Mouse (Mus musculus) spleen, adult 2 months (tissue): ENCODE measurements around the gene Efhc2. TPM values are rescaled to one million over a fixed set of nuclear protein-coding genes. Genes with fewer than 3 reads are reported as not detected.

ENCODE experiments used
- DNase-seq, 2 experiments: peaks; one replicate each; pipeline versions ENCODE4 v3.0.0 to v3.0.0-alpha.2; 2012 to 2021; ENCODE audit warnings: low spot score in 2 of 2, low read depth in 1 of 2
- H3K27ac ChIP-seq: fragments of 200-500 bp; 2 replicates; pipeline ENCODE4 v1.5.1; 2012; ENCODE audit warnings: low read length, inconsistent platforms; ENCODE audit not compliant: insufficient read depth
- H3K27me3 ChIP-seq: fragments of 200-500 bp; 2 replicates; pipeline ENCODE4 v1.6.1; 2012; ENCODE audit warnings: mild to moderate bottlenecking, moderate library complexity, low read length, inconsistent platforms; ENCODE audit not compliant: control insufficient read depth, insufficient read depth
- H3K36me3 ChIP-seq: fragments of 200-500 bp; 2 replicates; pipeline ENCODE4 v1.6.1; 2012; ENCODE audit warnings: mild to moderate bottlenecking, low read length, inconsistent platforms; ENCODE audit not compliant: control insufficient read depth, insufficient read depth
- H3K4me1 ChIP-seq: fragments of 200-500 bp; 2 replicates; pipeline ENCODE4 v1.6.1; 2011; ENCODE audit warnings: inconsistent platforms; ENCODE audit not compliant: control insufficient read depth, insufficient read depth, insufficient read length
- H3K4me3 ChIP-seq: fragments of 200-500 bp; 2 replicates; pipeline ENCODE4 v1.5.1; 2011; ENCODE audit warnings: mild to moderate bottlenecking, inconsistent platforms; ENCODE audit not compliant: insufficient read depth, insufficient read length; ENCODE audit errors: extremely low read depth
- CTCF ChIP-seq: fragments of 200-500 bp; IDR thresholded peaks from 2 replicates; pipeline ENCODE4 v1.5.1; 2011; ENCODE audit warnings: mild to moderate bottlenecking, inconsistent platforms; ENCODE audit not compliant: insufficient read depth, insufficient read length, insufficient replicate concordance; ENCODE audit errors: extremely low read depth
- POLR2A ChIP-seq: fragments of 200-500 bp; IDR thresholded peaks from 2 replicates; pipeline ENCODE4 v1.6.1; 2011; ENCODE audit warnings: low read depth, low read length, inconsistent platforms
- WGBS: fragments of 180-500 bp; shearing (Covaris S2); methylation state at CpG from one replicate; pipeline ENCODE4 v1.1.7; 2018; 5-methylcytosine and 5-hydroxymethylcytosine counted together
- polyA plus RNA-seq: library from polyadenylated mRNA; depleted of rRNA; stranded (reverse); fragments of >200 nt; gene quantifications from 2 replicates; pipeline ENCODE4 v1.2.3, GENCODE M21; 2012

Gene Efhc2
- polyA plus RNA-seq, 1 experiment: not detected

- DNase-seq: no peak
- TF ChIP-seq CTCF (no peak), POLR2A (no peak)
- no peaks in the 10 kb centered on the region for H3K4me1 ChIP-seq
- no peak overlapping the region for H3K4me3 ChIP-seq
- H3K27ac ChIP-seq: no peak overlapping the region
- WGBS: 44% methylated on average over 1 of the region's 1 CpGs
- H3K36me3 ChIP-seq: no peaks in the 10 kb centered on the region
- no peaks in the 10 kb centered on the region for H3K27me3 ChIP-seq
These were observed 153.5 kb downstream of the Efhc2 start for GRCm38 (mm10) chrX:17165638-17166037.
